8 mouse cellular contexts compared by ENCODE assay signal in genomic region chr12:3811596-3811995, GRCm38 (mm10). TPM values are rescaled to one million over a fixed set of nuclear protein-coding genes. Genes with fewer than 3 reads are reported as not detected.
A peak's percentile ranks its signal among the peaks of the same experiment; 100 is the strongest.
DNase-seq lines count a peak whose midpoint lies in the region; ATAC-seq and TF ChIP-seq lines count a peak whose summit lies in the region.

No protein-coding gene starts in this region.

- H3K4me3 ChIP-seq in intestine, embryonic 14.5 days (ENCODE audit: low read depth, low read length) = no peak overlapping the region
- no peak overlapping the region for H3K4me3 ChIP-seq in intestine, postnatal 0 days (ENCODE audit: low read depth, low read length)
- no peak overlapping the region for H3K4me3 ChIP-seq in stomach, postnatal 0 days (ENCODE audit: low read depth, low read length)

- H3K9ac ChIP-seq in intestine, embryonic 14.5 days (ENCODE audit: low read length) = no peak overlapping the region
- H3K9ac ChIP-seq in intestine, postnatal 0 days (ENCODE audit: low read depth, low read length) = no peak overlapping the region
- H3K9ac ChIP-seq in stomach, postnatal 0 days (ENCODE audit: low read length) = no peak overlapping the region

- ATAC-seq in intestine, embryonic 14.5 days (replicated peaks; ENCODE audit: low FRiP score, low TSS enrichment, low read depth) = no peak
- no peak for ATAC-seq in intestine, postnatal 0 days
- no peak for ATAC-seq in stomach, postnatal 0 days (ENCODE audit: low FRiP score, low TSS enrichment)

- peaks cover 55% of the 10 kb centered on the region for H3K4me1 ChIP-seq in intestine, embryonic 14.5 days (replicated peaks; ENCODE audit: control insufficient read depth, insufficient read depth, low read length)
- peaks cover 18% of the 10 kb centered on the region; the same call in 1 of the 2 replicates for H3K4me1 ChIP-seq in intestine, postnatal 0 days (replicated peaks; ENCODE audit: control insufficient read depth, insufficient read depth, low read length)
- H3K4me1 ChIP-seq in stomach, postnatal 0 days (replicated peaks; ENCODE audit: control insufficient read depth, insufficient read depth) = peaks cover 26% of the 10 kb centered on the region

- no peaks in the 10 kb centered on the region for H3K9me3 ChIP-seq in intestine, embryonic 14.5 days (ENCODE audit: control insufficient read depth, low read length)
- H3K9me3 ChIP-seq in intestine, postnatal 0 days (ENCODE audit: control insufficient read depth) = no peaks in the 10 kb centered on the region
- no peaks in the 10 kb centered on the region for H3K9me3 ChIP-seq in stomach, postnatal 0 days (ENCODE audit: control insufficient read depth, low read length)

- WGBS in intestine, embryonic 14.5 days = 20% methylated on average over 5 of the region's 5 CpGs
- 31% methylated on average over 5 of the region's 5 CpGs for WGBS in intestine, postnatal 0 days
- 19% methylated on average over 5 of the region's 5 CpGs for WGBS in stomach, postnatal 0 days

- no peaks in the 10 kb centered on the region for H3K27me3 ChIP-seq in intestine, embryonic 14.5 days (replicated peaks; ENCODE audit: control insufficient read depth, insufficient read depth, low read length)
- no peaks in the 10 kb centered on the region for H3K27me3 ChIP-seq in intestine, postnatal 0 days (replicated peaks; ENCODE audit: control insufficient read depth, insufficient read depth, low read length)
- H3K27me3 ChIP-seq in stomach, postnatal 0 days (ENCODE audit: control insufficient read depth, insufficient read depth, low read length) = no peaks in the 10 kb centered on the region

- TF ChIP-seq EP300 in stomach, postnatal 0 days (optimal IDR thresholded peaks at IDR 0.05) = no peak

- peak overlapping the region; percentile 33 for H3K4me2 ChIP-seq in intestine, embryonic 14.5 days (ENCODE audit: low read length)
- no peak overlapping the region for H3K4me2 ChIP-seq in intestine, postnatal 0 days (replicated peaks; ENCODE audit: low read depth)
- peak overlapping the region; percentile 25; the same call in 1 of the 2 replicates for H3K4me2 ChIP-seq in stomach, postnatal 0 days (replicated peaks; ENCODE audit: low read depth)

- TF ChIP-seq CTCF in intestine, postnatal 0 days (IDR thresholded peaks at IDR 0.05; ENCODE audit: low read depth) = no peak
- TF ChIP-seq CTCF in stomach, postnatal 0 days (IDR thresholded peaks at IDR 0.05; ENCODE audit: low read depth) = no peak

- DNase-seq in intestine, embryonic 14.5 days (ENCODE audit: low spot score) = no peak
- peak; percentile 31 for DNase-seq in retina, postnatal 1 day
- DNase-seq in retina, embryonic 14.5 days (ENCODE audit: low spot score) = no peak
- DNase-seq in kidney, postnatal 36 days = peak; percentile 47
- peak; percentile 25 for DNase-seq in stomach, postnatal 0 days (ENCODE audit: low spot score)
- DNase-seq in layer of hippocampus, postnatal 10 days (ENCODE audit: low spot score in 2 of 2) = no peak
- no peak for DNase-seq in thymus, postnatal 14 days

- H3K27ac ChIP-seq in intestine, embryonic 14.5 days (ENCODE audit: low read depth) = peak overlapping the region; percentile 11; the same call in 1 of the 2 replicates
- H3K27ac ChIP-seq in intestine, postnatal 0 days (ENCODE audit: low read depth, low read length) = no peak overlapping the region
- H3K27ac ChIP-seq in stomach, postnatal 0 days (replicated peaks) = no peak overlapping the region

- peaks cover 17% of the 10 kb centered on the region; the same call in 1 of the 2 replicates for H3K36me3 ChIP-seq in intestine, embryonic 14.5 days (ENCODE audit: control insufficient read depth, insufficient read depth, low read length)
- peaks cover 9% of the 10 kb centered on the region; the same call in 1 of the 2 replicates for H3K36me3 ChIP-seq in intestine, postnatal 0 days (ENCODE audit: control insufficient read depth, insufficient read depth)
- H3K36me3 ChIP-seq in stomach, postnatal 0 days (ENCODE audit: control insufficient read depth, insufficient read depth, low read length) = no peaks in the 10 kb centered on the region

RNA-seq across cellular contexts. Expression of gene Dnmt3a, which starts 5.8 kb away (rescaled TPM):
- polyA plus RNA-seq in intestine, embryonic 14.5 days (2014; fragmentation: Nextera tagmentation; extraction: Ambion mirVana) = 63.4 and 69.3 TPM in 2 replicates
- 33.9 and 42.2 TPM in 2 replicates for polyA plus RNA-seq in intestine, postnatal 0 days (2015; fragmentation: Nextera tagmentation; extraction: Ambion mirVana)
- 29.7 and 44.0 TPM in 2 replicates for polyA plus RNA-seq in stomach, postnatal 0 days (2015; fragmentation: Nextera tagmentation; extraction: Ambion mirVana)
- 100 to 1,000 TPM; 288 to 295 TPM for total RNA-seq in layer of hippocampus, postnatal 10 days (2021)

Comparison
In these comparisons a context has a peak if more than half of its experiments do, and no peak if none do; other contexts are left out.
1. DNase-seq: peak in retina, postnatal 1 day (single experiment), kidney, postnatal 36 days (2 of 2) and stomach, postnatal 0 days (single experiment); none in intestine, embryonic 14.5 days (single experiment), retina, embryonic 14.5 days (single experiment), layer of hippocampus, postnatal 10 days (0 of 2) and thymus, postnatal 14 days (single experiment).